Comparison of ENCODE assay signal across 7 mouse cellular contexts in genomic region chr7:137310091-137310761, GRCm38 (mm10). TPM values are rescaled to one million over a fixed set of nuclear protein-coding genes. Genes with fewer than 3 reads are reported as not detected.
DNase-seq lines count a peak whose midpoint lies in the region; ATAC-seq and TF ChIP-seq lines count a peak whose summit lies in the region.

No protein-coding gene starts in this region.

- no peaks in the 10 kb centered on the region for H3K36me3 ChIP-seq in ES-Bruce4 (ENCODE audit: control insufficient read depth, insufficient read depth, low read length, poor library complexity, severe bottlenecking)
- H3K36me3 ChIP-seq in heart, adult 2 months (ENCODE audit: control insufficient read depth, insufficient read depth, low read length), result peaks cover 2% of the 10 kb centered on the region; the same call in 1 of the 2 replicates
- no peaks in the 10 kb centered on the region for H3K36me3 ChIP-seq in stomach, embryonic 15.5 days

- 2% methylated on average over 49 of the region's 49 CpGs for WGBS in heart, adult 2 months
- WGBS in stomach, embryonic 15.5 days, result 5% methylated on average over 48 of the region's 49 CpGs

- H3K9me3 ChIP-seq in ES-Bruce4 (replicated peaks; ENCODE audit: control insufficient read depth, insufficient read depth, low read length, poor library complexity, severe bottlenecking), result no peaks in the 10 kb centered on the region
- H3K9me3 ChIP-seq in stomach, embryonic 15.5 days, result no peaks in the 10 kb centered on the region

- H3K27ac ChIP-seq in ES-Bruce4 (ENCODE audit: insufficient read depth, low read length), result no peak overlapping the region
- peak overlapping the region; percentile 92 for H3K27ac ChIP-seq in heart, adult 2 months
- no peak overlapping the region for H3K27ac ChIP-seq in stomach, embryonic 15.5 days

- intact Hi-C loops in heart, adult 2 months (cut with DNase I), result loop anchor here (1.0 to 10.0 kb wide), 3 partner anchors 10 to 1015 kb away; no protein-coding TSS in a partner anchor

- no peak for TF ChIP-seq EP300 in ES-Bruce4 (IDR thresholded peaks at IDR 0.05; ENCODE audit: insufficient read depth, low read depth, low read length)
- TF ChIP-seq EP300 in heart, adult 2 months (IDR thresholded peaks at IDR 0.05; ENCODE audit: insufficient read depth, low read depth, low read length), result no peak

- peak overlapping the region; percentile 42 for H3K9ac ChIP-seq in ES-Bruce4 (ENCODE audit: low read depth, poor library complexity, severe bottlenecking)
- H3K9ac ChIP-seq in heart, adult 2 months (ENCODE audit: low read depth, low read length), result peak overlapping the region; percentile 78
- H3K9ac ChIP-seq in stomach, embryonic 15.5 days, result no peak overlapping the region

- TF ChIP-seq CTCF in ES-Bruce4 (IDR thresholded peaks at IDR 0.05; ENCODE audit: low read depth, low read length), result no peak
- no peak for TF ChIP-seq CTCF in heart, adult 2 months (IDR thresholded peaks at IDR 0.05)

- no peaks in the 10 kb centered on the region for H3K79me2 ChIP-seq in heart, adult 2 months (replicated peaks; ENCODE audit: control insufficient read depth, insufficient read depth, low read length)

- TF ChIP-seq POLR2A in ES-Bruce4 (IDR thresholded peaks at IDR 0.05; ENCODE audit: insufficient read depth, low read length), result no peak
- peak; percentile 50 for TF ChIP-seq POLR2A in heart, adult 2 months (IDR thresholded peaks at IDR 0.05; ENCODE audit: insufficient read depth, low read depth, low read length)

- H3K27me3 ChIP-seq in ES-Bruce4 (ENCODE audit: control insufficient read depth, insufficient read depth, low read length, poor library complexity, severe bottlenecking), result peaks cover 51% of the 10 kb centered on the region
- peaks cover 7% of the 10 kb centered on the region for H3K27me3 ChIP-seq in heart, adult 2 months (ENCODE audit: control insufficient read depth, insufficient read depth, low read length)
- H3K27me3 ChIP-seq in stomach, embryonic 15.5 days (replicated peaks), result peaks cover 82% of the 10 kb centered on the region

- H3K4me1 ChIP-seq in ES-Bruce4 (ENCODE audit: control insufficient read depth, insufficient read depth, low read length), result no peaks in the 10 kb centered on the region
- no peaks in the 10 kb centered on the region for H3K4me1 ChIP-seq in heart, adult 2 months (ENCODE audit: control insufficient read depth, insufficient read depth, low read length)
- peaks cover 35% of the 10 kb centered on the region for H3K4me1 ChIP-seq in stomach, embryonic 15.5 days

- peak; percentile 72 for DNase-seq in ZHBTc4 (ENCODE audit: low read depth, low spot score)
- peak; percentile 71 to 75 for DNase-seq in heart, adult 2 months
- peak; percentile 55 to 67 for DNase-seq in kidney, postnatal 4 days
- DNase-seq in spleen, postnatal 4 days (ENCODE audit: low spot score in 2 of 2), result no peak
- DNase-seq in right cerebral cortex, postnatal 36 days (ENCODE audit: low spot score in 2 of 2), result no peak

- ATAC-seq in stomach, embryonic 15.5 days (ENCODE audit: insufficient read depth, low FRiP score, low read depth), result no peak

- H3K4me2 ChIP-seq in stomach, embryonic 15.5 days, result peak overlapping the region; percentile 53

- peak overlapping the region; percentile 40 for H3K4me3 ChIP-seq in ES-Bruce4 (ENCODE audit: low read depth, low read length)
- H3K4me3 ChIP-seq in heart, adult 2 months, result peak overlapping the region; percentile 81
- H3K4me3 ChIP-seq in stomach, embryonic 15.5 days (replicated peaks), result peak overlapping the region; percentile 34

RNA-seq across cellular contexts. Expression of gene Ebf3, which starts 4.0 kb away (rescaled TPM):
- polyA plus RNA-seq in ES-Bruce4 (2011; ENCODE audit: insufficient read depth, insufficient read length, low read depth, missing spikeins), result 0.26 TPM in 1 of 2 replicates, not detected in the other
- total RNA-seq in heart, adult 2 months (2021), result 1 to 10 TPM; 6.1 to 7.5 TPM
- polyA plus RNA-seq in heart, adult 2 months (2012; rRNA removed), result 5.0 and 6.0 TPM in 2 replicates
- 1.5 TPM in 2 replicates for polyA plus RNA-seq in stomach, embryonic 15.5 days (2015; fragmentation: Nextera tagmentation; extraction: Ambion mirVana)

Comparison
In these comparisons a context has a peak if more than half of its experiments do, and no peak if none do; other contexts are left out.
1. DNase-seq: peak in ZHBTc4 (single experiment), heart, adult 2 months (2 of 2) and kidney, postnatal 4 days (2 of 2); none in spleen, postnatal 4 days (0 of 2) and right cerebral cortex, postnatal 36 days (0 of 2).
2. Peak in every context shown above with its lines, with median percentiles within 50 percentile points of each other: H3K4me3 ChIP-seq.